Mouse (Mus musculus) spleen, adult 18-20 months (tissue): ENCODE measurements around the gene Myrip.

Source experiments
- DNase-seq, 2 experiments: peaks; one replicate each; pipeline ENCODE4 v3.0.0; 2022; ENCODE audit warnings: mixed read lengths in 2 of 2

The Myrip gene

GRCm38 (mm10) chr9:120339975-120340695, 38.8 kb downstream of the Myrip start:
- peak; percentile 6 to 15 for DNase-seq

GRCm38 (mm10) chr9:120343123-120343790, 41.9 kb downstream of the Myrip start:
- no peak for DNase-seq

- DNase-seq: no peak
Observed at GRCm38 (mm10) chr9:120345651-120346151, 44.4 kb downstream of the Myrip start.

GRCm38 (mm10) chr9:120349145-120349544, 47.8 kb downstream of the Myrip start:
- DNase-seq: no peak

- DNase-seq: no peak
Observed at GRCm38 (mm10) chr9:120350346-120350745, 49.0 kb downstream of the Myrip start.

GRCm38 (mm10) chr9:120351061-120351460, 49.7 kb downstream of the Myrip start:
- no peak for DNase-seq

- DNase-seq: no peak
Observed at GRCm38 (mm10) chr9:120351474-120351873, 50.2 kb downstream of the Myrip start.

GRCm38 (mm10) chr9:120353036-120353435, 51.7 kb downstream of the Myrip start:
- DNase-seq: no peak

GRCm38 (mm10) chr9:120353967-120354366, 52.7 kb downstream of the Myrip start:
- no peak for DNase-seq

GRCm38 (mm10) chr9:120354550-120355345, 53.4 kb downstream of the Myrip start:
- no peak for DNase-seq

- no peak for DNase-seq
Observed at GRCm38 (mm10) chr9:120356490-120356889, 55.2 kb downstream of the Myrip start.

- DNase-seq: no peak
Observed at GRCm38 (mm10) chr9:120358060-120358459, 56.7 kb downstream of the Myrip start.

GRCm38 (mm10) chr9:120360397-120361177, 59.3 kb downstream of the Myrip start:
- DNase-seq: no peak

GRCm38 (mm10) chr9:120361656-120362055, 60.3 kb downstream of the Myrip start:
- no peak for DNase-seq

GRCm38 (mm10) chr9:120362684-120363083, 61.4 kb downstream of the Myrip start:
- DNase-seq: no peak

- DNase-seq: no peak
Observed at GRCm38 (mm10) chr9:120364653-120365283, 63.5 kb downstream of the Myrip start.

GRCm38 (mm10) chr9:120367526-120367925, 66.2 kb downstream of the Myrip start:
- no peak for DNase-seq

- no peak for DNase-seq
Observed at GRCm38 (mm10) chr9:120371633-120372032, 70.3 kb downstream of the Myrip start.

- DNase-seq: no peak
Observed at GRCm38 (mm10) chr9:120372347-120372746, 71.0 kb downstream of the Myrip start.

GRCm38 (mm10) chr9:120377726-120378125, 76.4 kb downstream of the Myrip start:
- peak in 1 of 2 experiments; percentile 11 for DNase-seq

GRCm38 (mm10) chr9:120395188-120395587, 93.9 kb downstream of the Myrip start:
- DNase-seq: no peak

GRCm38 (mm10) chr9:120396579-120397185, 95.4 kb downstream of the Myrip start:
- no peak for DNase-seq
